Mouse (Mus musculus) cerebellum, adult (tissue): ENCODE measurements around the gene 4921517D22Rik.

Source experiments
- ATAC-seq: cut with Nextera tagmentation; 2 replicates; pipeline ENCODE4 v1.9.2; 2017; ENCODE audit warnings: mild to moderate bottlenecking, moderate library complexity, mixed read lengths; ENCODE audit not compliant: insufficient number of reproducible peaks, low FRiP score, low TSS enrichment

4921517D22Rik gene

GRCm38 (mm10) chr13:59663939-59664712 is 29.8 kb downstream of the 4921517D22Rik start:
- ATAC-seq = no peak

GRCm38 (mm10) chr13:59661966-59662365 is 31.9 kb downstream of the 4921517D22Rik start:
- ATAC-seq = no peak

GRCm38 (mm10) chr13:59661387-59661786 is 32.5 kb downstream of the 4921517D22Rik start:
- no peak for ATAC-seq

GRCm38 (mm10) chr13:59660371-59660770 is 33.5 kb downstream of the 4921517D22Rik start:
- ATAC-seq = no peak

- ATAC-seq = no peak
Measured at GRCm38 (mm10) chr13:59657781-59658180, 36.1 kb downstream of the 4921517D22Rik start.

GRCm38 (mm10) chr13:59656975-59657388 is 36.9 kb downstream of the 4921517D22Rik start:
- no peak for ATAC-seq

- ATAC-seq = no peak
Measured at GRCm38 (mm10) chr13:59656316-59656832, 37.5 kb downstream of the 4921517D22Rik start.

- no peak for ATAC-seq
Measured at GRCm38 (mm10) chr13:59655718-59656315, 38.1 kb downstream of the 4921517D22Rik start.

- no peak for ATAC-seq
Measured at GRCm38 (mm10) chr13:59654465-59654864, 39.4 kb downstream of the 4921517D22Rik start.

GRCm38 (mm10) chr13:59653136-59653535 is 40.8 kb downstream of the 4921517D22Rik start:
- no peak for ATAC-seq

- ATAC-seq = no peak
Measured at GRCm38 (mm10) chr13:59652651-59653050, 41.3 kb downstream of the 4921517D22Rik start.

GRCm38 (mm10) chr13:59649781-59650180 is 44.1 kb downstream of the 4921517D22Rik start:
- no peak for ATAC-seq

- ATAC-seq = peak; percentile 63
Measured at GRCm38 (mm10) chr13:59648598-59648997, 45.3 kb downstream of the 4921517D22Rik start.

- no peak for ATAC-seq
Measured at GRCm38 (mm10) chr13:59647484-59647883, 46.4 kb downstream of the 4921517D22Rik start.

GRCm38 (mm10) chr13:59646674-59647244 is 47.1 kb downstream of the 4921517D22Rik start:
- ATAC-seq = 0 out of 2 replicates have a peak, but pooled peaks have one; percentile 10

GRCm38 (mm10) chr13:59645491-59645890 is 48.4 kb downstream of the 4921517D22Rik start:
- no peak for ATAC-seq

- no peak for ATAC-seq
Measured at GRCm38 (mm10) chr13:59642818-59643217, 51.1 kb downstream of the 4921517D22Rik start.

- ATAC-seq = peak; percentile 98
Measured at GRCm38 (mm10) chr13:59640178-59640440, 53.8 kb downstream of the 4921517D22Rik start.

- ATAC-seq = peak; percentile 65; the same call in 1 of the 2 replicates
Measured at GRCm38 (mm10) chr13:59639368-59640177, 54.3 kb downstream of the 4921517D22Rik start.

- ATAC-seq = no peak
Measured at GRCm38 (mm10) chr13:59637800-59638199, 56.1 kb downstream of the 4921517D22Rik start.
